Mouse (Mus musculus) kidney, adult 2 months (tissue): ENCODE results near the gene Midn.

Source experiments
- CTCF ChIP-seq: fragments of 200-500 bp; conservative IDR thresholded peaks from 2 replicates; pipeline ENCODE4 v1.5.1; 2011; ENCODE audit warnings: low read depth, mild to moderate bottlenecking, control low read depth, low read length, moderate library complexity, mixed read lengths; ENCODE audit not compliant: insufficient read depth, insufficient read length
- POLR2A ChIP-seq: fragments of 200-500 bp; IDR thresholded peaks from one replicate; pipeline ENCODE4 v1.6.1; 2011; ENCODE audit warnings: low read depth, low read length, control low read depth

- TF ChIP-seq CTCF (no peak), POLR2A (no peak)
Measured at GRCm38 (mm10) chr10:80169651-80170050, 21.6 kb downstream of the Midn start.
